Mouse (Mus musculus): ENCODE results near the gene Zfp953. TPM values are rescaled to one million over a fixed set of nuclear protein-coding genes. Genes with fewer than 3 reads are reported as not detected.
A peak's percentile ranks its signal among the peaks of the same experiment; 100 is the strongest.
"Not testable (repeated sequence)": the region's sequence is repeated elsewhere in the genome, so short reads cannot be mapped to it uniquely, and the experiment has no call there.

The Zfp953 gene
- total RNA-seq (2014; rRNA removed) (0.43 and 0.84 TPM in 2 replicates), polyA plus RNA-seq (2015; fragmentation: Nextera tagmentation; extraction: Ambion mirVana) (0.23 and 0.24 TPM in 2 replicates)

DNA sequence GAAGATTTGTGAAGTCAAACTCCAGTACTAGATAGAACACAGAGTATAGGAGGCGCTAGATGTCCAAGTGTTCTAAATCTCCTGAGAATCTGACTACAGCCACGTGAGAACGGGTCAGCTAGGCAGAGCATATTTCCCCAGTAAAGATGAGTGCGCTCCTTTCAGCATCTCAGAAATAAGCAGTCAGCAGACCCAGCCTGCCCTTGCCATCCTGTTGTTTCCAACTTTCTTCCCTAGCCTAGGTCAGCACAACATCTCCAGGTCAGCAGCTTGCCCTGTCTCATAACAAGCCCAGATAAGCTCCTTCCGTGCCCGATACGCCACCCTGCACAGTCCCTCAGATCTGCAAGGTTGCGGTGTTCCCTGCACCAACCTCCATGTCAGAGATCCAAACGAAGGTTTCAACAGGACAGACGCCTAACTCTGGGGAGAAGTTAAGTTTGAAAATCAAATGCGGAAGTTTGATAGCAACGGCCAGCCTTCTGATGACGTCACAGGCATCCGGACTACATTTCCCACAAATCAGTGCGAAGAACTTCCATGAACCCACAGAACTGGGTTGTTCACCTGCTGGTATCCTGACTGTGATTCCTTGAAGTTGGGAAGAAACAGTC lies at the start of gene Zfp953, which contains the start of gene Gm28044:
Gene Zfp953, minus strand, starts transcription at position 475 of the 614 bp plus-strand sequence.
Gene Gm28044, minus strand, starts transcription at position 406 of the 614 bp plus-strand sequence.
- H3K27ac ChIP-seq, result peak within 1 kb of the TSS; percentile 67; the same call in 1 of the 2 replicates
- peak within 1 kb of the TSS; percentile 73 for H3K4me3 ChIP-seq (ENCODE audit: low read length)
- WGBS, result 0% methylated on average over 15 of the region's 15 CpGs

GRCm38 (mm10) chr13:67399183-67399903 lies 38.9 kb upstream of the Zfp953 start, which contains the start of gene Zfp429:
Zfp429 (minus strand) TSS chr13:67399819.
- H3K4me2 ChIP-seq (ENCODE audit: low read depth, low read length), result peak within 1 kb of the TSS; percentile 54
- H3K9me3 ChIP-seq (ENCODE audit: low read length); H3K27ac ChIP-seq; H3K36me3 ChIP-seq (ENCODE audit: insufficient read depth, low read length); H3K4me1 ChIP-seq (ENCODE audit: insufficient read depth, low read length); H3K27me3 ChIP-seq (ENCODE audit: insufficient read depth, low read length); H3K9ac ChIP-seq (replicated peaks; ENCODE audit: low read length): not testable (repeated sequence)
- H3K4me3 ChIP-seq (ENCODE audit: low read length), result peak within 1 kb of the TSS; percentile 53
- DNase-seq (ENCODE audit: low spot score), result peak; percentile 82
- WGBS, result 5% methylated on average over 13 of the region's 16 CpGs
- ATAC-seq, result peak; percentile 94

More for the DNA sequence above, at the start of gene Zfp953, which contains the start of gene Gm28044:
- peak; percentile 95 for ATAC-seq
- peak; percentile 95 for DNase-seq (ENCODE audit: low spot score)
- no peaks in the 10 kb centered on the region for H3K27me3 ChIP-seq (ENCODE audit: insufficient read depth, low read length)
- TF ChIP-seq CTCF (IDR thresholded peaks at IDR 0.05; ENCODE audit: low read depth), result peak; percentile 38
- H3K4me1 ChIP-seq (ENCODE audit: insufficient read depth, low read length), result no peaks in the 10 kb centered on the region
- peak within 1 kb of the TSS; percentile 81 for H3K4me2 ChIP-seq (ENCODE audit: low read depth, low read length)
- H3K9me3 ChIP-seq (ENCODE audit: low read length), result no peaks in the 10 kb centered on the region
- no peaks in the 10 kb centered on the region for H3K36me3 ChIP-seq (ENCODE audit: insufficient read depth, low read length)
- peak within 1 kb of the TSS; percentile 52 for H3K9ac ChIP-seq (replicated peaks; ENCODE audit: low read length)

GRCm38 (mm10) chr13:67376255-67376654 lies 15.8 kb upstream of the Zfp953 start:
- WGBS, result 54% methylated on average over 3 of the region's 3 CpGs
- not testable (repeated sequence) for DNase-seq (ENCODE audit: low spot score); H3K4me2 ChIP-seq (ENCODE audit: low read depth, low read length); H3K9ac ChIP-seq (replicated peaks; ENCODE audit: low read length); H3K36me3 ChIP-seq (ENCODE audit: insufficient read depth, low read length); H3K27me3 ChIP-seq (ENCODE audit: insufficient read depth, low read length); H3K9me3 ChIP-seq (ENCODE audit: low read length); ATAC-seq; H3K4me3 ChIP-seq (ENCODE audit: low read length); H3K4me1 ChIP-seq (ENCODE audit: insufficient read depth, low read length); H3K27ac ChIP-seq

DNA sequence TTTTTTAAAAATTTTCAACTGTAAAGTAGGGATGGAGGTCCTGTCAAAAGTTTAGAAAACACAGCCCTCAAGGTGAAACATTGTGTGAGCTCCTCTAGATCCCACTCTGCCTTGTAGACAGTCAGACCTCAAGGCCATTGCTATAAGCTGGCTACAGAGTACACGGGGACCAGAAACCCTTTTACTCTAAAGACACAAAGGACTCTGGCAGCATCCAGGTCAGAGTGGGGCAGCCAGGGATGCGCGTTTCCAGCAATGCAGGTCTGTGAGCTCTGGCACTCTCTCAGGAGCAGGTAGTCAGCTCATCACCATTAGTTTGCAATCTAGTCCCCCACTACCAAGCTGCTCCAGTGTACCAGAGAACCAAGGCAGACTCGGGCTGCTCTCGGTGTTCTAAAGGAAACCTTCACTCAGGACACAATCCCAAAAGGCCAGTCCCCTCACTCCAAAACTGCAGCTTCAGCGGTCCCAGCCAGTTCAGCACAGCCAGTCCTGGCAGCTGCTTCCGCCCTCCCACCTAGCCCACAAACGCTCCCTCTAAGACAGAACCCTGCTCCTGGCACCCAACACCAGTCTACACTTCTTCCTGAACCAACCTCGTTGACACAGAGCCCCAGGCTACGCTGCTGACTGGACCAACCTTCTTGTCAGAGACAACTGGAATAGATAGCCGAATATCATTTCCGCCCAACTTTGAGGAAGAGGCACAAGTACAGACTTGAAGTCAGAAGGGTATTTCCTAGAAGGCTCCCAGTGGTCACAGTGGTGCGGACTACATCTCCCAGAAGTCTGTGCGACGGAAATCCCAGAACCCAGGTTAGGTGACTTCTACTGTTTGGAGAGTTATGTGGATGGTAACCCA lies 14.9 kb upstream of the Zfp953 start, which contains the start of the genes Gm28041 and Zfp456:
Gene Gm28041, minus strand, starts transcription at position 684 of the 862 bp plus-strand sequence.
Gene Zfp456, minus strand, starts transcription at position 761 of the 862 bp plus-strand sequence.
- Histone ChIP-seq H3K4me2 (ENCODE audit: low read depth, low read length) (peak within 1 kb of the TSS; percentile 56), H3K4me3 (ENCODE audit: low read length) (peak within 1 kb of the TSS; percentile 36)
- DNase-seq (ENCODE audit: low spot score) (peak; percentile 66), ATAC-seq (peak; percentile 84)
- H3K9ac ChIP-seq (replicated peaks; ENCODE audit: low read length); H3K36me3 ChIP-seq (ENCODE audit: insufficient read depth, low read length); H3K9me3 ChIP-seq (ENCODE audit: low read length); H3K27ac ChIP-seq; H3K27me3 ChIP-seq (ENCODE audit: insufficient read depth, low read length); H3K4me1 ChIP-seq (ENCODE audit: insufficient read depth, low read length): not testable (repeated sequence)
- WGBS, result 18% methylated on average over 13 of the region's 15 CpGs

- Histone ChIP-seq H3K4me3 (ENCODE audit: low read length) (no peak overlapping the region), H3K4me1 (ENCODE audit: insufficient read depth, low read length) (no peaks in the 10 kb centered on the region), H3K27ac (no peak overlapping the region), H3K36me3 (ENCODE audit: insufficient read depth, low read length) (no peaks in the 10 kb centered on the region), H3K4me2 (ENCODE audit: low read depth, low read length) (no peak overlapping the region), H3K9ac (replicated peaks; ENCODE audit: low read length) (no peak overlapping the region), H3K9me3 (ENCODE audit: low read length) (no peaks in the 10 kb centered on the region), H3K27me3 (ENCODE audit: insufficient read depth, low read length) (no peaks in the 10 kb centered on the region)
- no peak for DNase-seq (ENCODE audit: low spot score)
- ATAC-seq, result no peak
- TF ChIP-seq CTCF (IDR thresholded peaks at IDR 0.05; ENCODE audit: low read depth), result no peak
Measured at GRCm38 (mm10) chr13:67351854-67352253, 8.6 kb downstream of the Zfp953 start.

- WGBS, result 92% methylated on average over 2 of the region's 2 CpGs
- DNase-seq (ENCODE audit: low spot score), result no peak
- Histone ChIP-seq H3K4me3 (ENCODE audit: low read length) (no peak overlapping the region), H3K36me3 (ENCODE audit: insufficient read depth, low read length) (no peaks in the 10 kb centered on the region), H3K9me3 (ENCODE audit: low read length) (no peaks in the 10 kb centered on the region), H3K27me3 (ENCODE audit: insufficient read depth, low read length) (no peaks in the 10 kb centered on the region), H3K4me1 (ENCODE audit: insufficient read depth, low read length) (no peaks in the 10 kb centered on the region), H3K4me2 (ENCODE audit: low read depth, low read length) (no peak overlapping the region), H3K9ac (replicated peaks; ENCODE audit: low read length) (no peak overlapping the region), H3K27ac (no peak overlapping the region)
- no peak for ATAC-seq
- TF ChIP-seq CTCF (IDR thresholded peaks at IDR 0.05; ENCODE audit: low read depth), result no peak
Measured at GRCm38 (mm10) chr13:67343422-67343821, 17.0 kb downstream of the Zfp953 start.
